ENCODE assay signal across 18 mouse cellular contexts in genomic region chr15:62693671-62694070, GRCm38 (mm10).
"Had no signal": no experiment of that assay in that cellular context is flagged by ENCODE, and none has a peak within 500 bp of the region (broad histone marks: within the 10 kb centered on the region; RNA-seq: fewer than 3 reads in every experiment).

No protein-coding gene starts in this region.

- H3K4me1 ChIP-seq: midbrain, embryonic 10.5 days; midbrain, embryonic 12.5 days; neural tube, embryonic 13.5 days; neural tube, embryonic 15.5 days had no signal

- ATAC-seq: midbrain, embryonic 16.5 days had no signal

- DNase-seq: lung, embryonic 14.5 days; lung, postnatal 10 days; lung, postnatal 4 days; midbrain, embryonic 14.5 days; retina, postnatal 1 day; right cerebral cortex, adult 18-20 months; right cerebral cortex, postnatal 25 days; right cerebral cortex, postnatal 4 days; spleen, adult 18-20 months; thymus, adult 18-20 months; thymus, postnatal 14 days; thymus, postnatal 36 days had no signal

- H3K9me3 ChIP-seq: midbrain, embryonic 10.5 days; midbrain, embryonic 12.5 days; neural tube, embryonic 13.5 days; neural tube, embryonic 15.5 days had no signal

- H3K4me3 ChIP-seq: midbrain, embryonic 10.5 days; midbrain, embryonic 12.5 days; myocyte; neural tube, embryonic 13.5 days; neural tube, embryonic 15.5 days had no signal

- H3K36me3 ChIP-seq: midbrain, embryonic 10.5 days; midbrain, embryonic 12.5 days; neural tube, embryonic 13.5 days; neural tube, embryonic 15.5 days had no signal

- H3K9ac ChIP-seq: lung, embryonic 14.5 days; midbrain, embryonic 12.5 days; neural tube, embryonic 13.5 days; neural tube, embryonic 15.5 days had no signal

- H3K27me3 ChIP-seq: midbrain, embryonic 12.5 days; neural tube, embryonic 13.5 days; neural tube, embryonic 15.5 days had no signal

- H3K4me2 ChIP-seq: lung, embryonic 14.5 days; midbrain, embryonic 12.5 days; neural tube, embryonic 13.5 days; neural tube, embryonic 15.5 days had no signal

- H3K27ac ChIP-seq: midbrain, embryonic 10.5 days; midbrain, embryonic 12.5 days; neural tube, embryonic 13.5 days; neural tube, embryonic 15.5 days had no signal
